Mouse (Mus musculus) megakaryocyte, embryonic 14.5 days (primary cell): ENCODE measurements around the gene Mgat4a.

Experiments
- FLI1 ChIP-seq: IDR thresholded peaks from 2 replicates; pipeline ENCODE4 v1.6.1; 2012; ENCODE audit warnings: low read length, inconsistent platforms, mixed read lengths
- GATA1 ChIP-seq: IDR thresholded peaks from 3 replicates; pipeline ENCODE4 v1.6.1; 2012; ENCODE audit warnings: mixed read lengths, low read length, inconsistent platforms, borderline replicate concordance

DNA sequence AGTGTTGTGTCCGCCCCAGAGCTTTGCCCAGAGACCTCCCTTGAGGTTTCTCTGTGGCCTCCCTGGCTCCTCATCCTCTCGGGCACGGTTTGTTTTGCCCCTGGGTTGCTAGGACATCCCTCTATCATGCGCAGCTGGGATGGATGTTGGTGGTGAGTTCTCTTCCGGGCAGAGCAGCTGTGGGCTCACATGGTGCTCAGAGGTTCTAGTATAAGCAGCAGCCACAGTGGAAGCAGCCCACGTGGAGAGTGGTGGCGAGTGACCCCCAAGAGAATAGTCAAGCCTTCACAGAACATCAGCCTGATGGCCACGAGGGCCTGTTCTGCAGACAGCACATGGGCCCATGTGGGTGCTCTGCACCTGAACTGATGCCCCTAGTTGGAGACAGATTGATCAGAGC, 133.6 kb downstream of the Mgat4a start:
- TF ChIP-seq GATA1 (no peak), FLI1 (no peak)
